In genomic region chr1:177531791-177532190, GRCm38 (mm10) we compare ENCODE assay signal across 11 mouse cellular contexts.
DNase-seq lines count a peak whose midpoint lies in the region; ATAC-seq lines count a peak whose summit lies in the region.
"Had no signal": no experiment of that assay in that cellular context is flagged by ENCODE, and none has a peak within 500 bp of the region (broad histone marks: within the 10 kb centered on the region; RNA-seq: fewer than 3 reads in every experiment).

No protein-coding gene starts in this region.

- no peak overlapping the region for H3K4me2 ChIP-seq in kidney, embryonic 15.5 days
- no peak overlapping the region for H3K4me2 ChIP-seq in midbrain, embryonic 15.5 days
- H3K4me2 ChIP-seq: neural tube, embryonic 15.5 days had no signal

- WGBS in heart, embryonic 10.5 days, result 55% methylated on average over 2 of the region's 2 CpGs
- WGBS in kidney, embryonic 15.5 days, result 47% methylated on average over 2 of the region's 2 CpGs
- WGBS in midbrain, embryonic 15.5 days, result 81% methylated on average over 2 of the region's 2 CpGs

- no peaks in the 10 kb centered on the region for H3K4me1 ChIP-seq in heart, embryonic 10.5 days
- no peaks in the 10 kb centered on the region for H3K4me1 ChIP-seq in kidney, embryonic 15.5 days
- H3K4me1 ChIP-seq in midbrain, embryonic 15.5 days, result no peaks in the 10 kb centered on the region
- H3K4me1 ChIP-seq: neural tube, embryonic 15.5 days had no signal

- no peak overlapping the region for H3K4me3 ChIP-seq in heart, embryonic 10.5 days
- no peak overlapping the region for H3K4me3 ChIP-seq in kidney, embryonic 15.5 days (replicated peaks)
- H3K4me3 ChIP-seq in midbrain, embryonic 15.5 days, result no peak overlapping the region
- H3K4me3 ChIP-seq: left cerebral cortex, adult 2 months; neural tube, embryonic 15.5 days had no signal

- ATAC-seq in kidney, embryonic 15.5 days (replicated peaks; ENCODE audit: low FRiP score), result peak; percentile 58; the same call in 1 of the 2 replicates
- no peak for ATAC-seq in midbrain, embryonic 15.5 days (replicated peaks)
- ATAC-seq: CD4-positive, CD25-positive, alpha-beta regulatory T cell, adult 4 months had no signal

- H3K27me3 ChIP-seq in heart, embryonic 10.5 days (ENCODE audit: insufficient read depth, poor library complexity, severe bottlenecking), result no peaks in the 10 kb centered on the region
- H3K27me3 ChIP-seq in kidney, embryonic 15.5 days, result no peaks in the 10 kb centered on the region
- H3K27me3 ChIP-seq in midbrain, embryonic 15.5 days (replicated peaks), result no peaks in the 10 kb centered on the region
- H3K27me3 ChIP-seq: neural tube, embryonic 15.5 days had no signal

- no peak overlapping the region for H3K9ac ChIP-seq in kidney, embryonic 15.5 days
- no peak overlapping the region for H3K9ac ChIP-seq in midbrain, embryonic 15.5 days
- H3K9ac ChIP-seq: neural tube, embryonic 15.5 days had no signal

- peak; percentile 97 for DNase-seq in heart, adult 11 months
- no peak for DNase-seq in heart, embryonic 10.5 days (ENCODE audit: low spot score)
- DNase-seq in heart, adult 8-10 months (ENCODE audit: low spot score), result peak; percentile 68
- DNase-seq in lung, postnatal 4 days, result peak; percentile 48 to 57
- DNase-seq in T-cell, adult 2 months (ENCODE audit: low spot score), result no peak
- no peak for DNase-seq in gastrocnemius, postnatal 14 days

- no peak overlapping the region for H3K27ac ChIP-seq in heart, embryonic 10.5 days
- 0 out of 2 replicates have a peak overlapping the region, but pooled peaks have one; percentile 27 for H3K27ac ChIP-seq in kidney, embryonic 15.5 days
- no peak overlapping the region for H3K27ac ChIP-seq in midbrain, embryonic 15.5 days
- H3K27ac ChIP-seq: left cerebral cortex, adult 2 months; neural tube, embryonic 15.5 days had no signal

- intact Hi-C loops in gastrocnemius, postnatal 14 days (cut with DNase I; ENCODE audit: low total_unique reads), result no loop called here

- no peaks in the 10 kb centered on the region for H3K9me3 ChIP-seq in heart, embryonic 10.5 days
- no peaks in the 10 kb centered on the region for H3K9me3 ChIP-seq in kidney, embryonic 15.5 days (replicated peaks)
- no peaks in the 10 kb centered on the region for H3K9me3 ChIP-seq in midbrain, embryonic 15.5 days
- H3K9me3 ChIP-seq: neural tube, embryonic 15.5 days had no signal

- no peaks in the 10 kb centered on the region for H3K36me3 ChIP-seq in heart, embryonic 10.5 days
- H3K36me3 ChIP-seq in kidney, embryonic 15.5 days, result no peaks in the 10 kb centered on the region
- H3K36me3 ChIP-seq in midbrain, embryonic 15.5 days (replicated peaks), result no peaks in the 10 kb centered on the region
- H3K36me3 ChIP-seq: neural tube, embryonic 15.5 days had no signal

Comparison
In these comparisons a context has a peak if more than half of its experiments do, and no peak if none do; other contexts are left out.
1. DNase-seq: peak in heart, adult 11 months (single experiment), heart, adult 8-10 months (single experiment) and lung, postnatal 4 days (2 of 2); none in heart, embryonic 10.5 days (single experiment), T-cell, adult 2 months (single experiment) and gastrocnemius, postnatal 14 days (single experiment).